Mouse (Mus musculus) lung, postnatal 0 days (tissue): ENCODE results near the gene Rcn2.

Experiments used
- CTCF ChIP-seq: IDR thresholded peaks from 2 replicates; pipeline ENCODE4 v1.5.1; 2016; ENCODE audit warnings: antibody characterized with exemption, mild to moderate bottlenecking
- EP300 ChIP-seq: IDR thresholded peaks from 2 replicates; pipeline ENCODE4 v1.6.1; 2016; ENCODE audit warnings: antibody characterized with exemption, mild to moderate bottlenecking, control low read depth

GRCm38 (mm10) chr9:56042181-56042621, 556 bp downstream of the Rcn2 start:
- TF ChIP-seq CTCF (no peak), EP300 (no peak)
